Mouse (Mus musculus): ENCODE data around the gene Cpeb1.

GRCm38 (mm10) chr7:81336432-81336786, 118.9 kb downstream of the Cpeb1 start:
- TF ChIP-seq CTCF (IDR thresholded peaks at IDR 0.05; ENCODE audit: low read depth, low read length) (peak; percentile 75), POLR2A (IDR thresholded peaks at IDR 0.05; ENCODE audit: extremely low read depth, insufficient read depth, low read length) (no peak)
